Mouse (Mus musculus) erythroblast, embryonic 14.5 days (primary cell): Measurements from ENCODE around the gene Kif2a. TPM values are rescaled to one million over a fixed set of nuclear protein-coding genes. Genes with fewer than 3 reads are reported as not detected.
A peak's percentile ranks its signal among the peaks of the same experiment; 100 is the strongest.

Source experiments
- H3K27me3 ChIP-seq: 2 replicates; pipeline ENCODE4 v1.6.1; 2012; ENCODE audit warnings: inconsistent platforms; ENCODE audit not compliant: control insufficient read depth
- H3K36me3 ChIP-seq: 2 replicates; pipeline ENCODE4 v1.6.1; 2012; ENCODE audit warnings: mild to moderate bottlenecking, inconsistent platforms; ENCODE audit not compliant: control insufficient read depth
- H3K4me1 ChIP-seq: 2 replicates; pipeline ENCODE4 v1.6.1; 2012; ENCODE audit warnings: inconsistent platforms; ENCODE audit not compliant: control insufficient read depth
- H3K4me3 ChIP-seq: replicated peaks from 2 replicates; pipeline ENCODE3; 2012; ENCODE audit warnings: moderate library complexity, mild to moderate bottlenecking, inconsistent platforms
- H3K9me3 ChIP-seq: 2 replicates; pipeline ENCODE4 v1.6.1; 2012; ENCODE audit warnings: low read length, inconsistent platforms, mixed read lengths; ENCODE audit not compliant: control insufficient read depth
- GATA1 ChIP-seq: IDR thresholded peaks from 2 replicates; pipeline ENCODE4 v1.6.1; 2012; ENCODE audit warnings: low read length, inconsistent platforms, mixed read lengths
- TAL1 ChIP-seq: IDR thresholded peaks from 3 replicates; pipeline ENCODE4 v1.6.1; 2012; ENCODE audit warnings: low read length, inconsistent platforms, mixed read lengths
- polyA plus RNA-seq: library from polyadenylated mRNA; stranded (reverse); fragments of >175 nt; gene quantifications from 2 replicates; pipeline ENCODE4 v1.2.3, GENCODE M21; 2012

Gene Kif2a
- polyA plus RNA-seq, 1 experiment, result 6.6 TPM

DNA sequence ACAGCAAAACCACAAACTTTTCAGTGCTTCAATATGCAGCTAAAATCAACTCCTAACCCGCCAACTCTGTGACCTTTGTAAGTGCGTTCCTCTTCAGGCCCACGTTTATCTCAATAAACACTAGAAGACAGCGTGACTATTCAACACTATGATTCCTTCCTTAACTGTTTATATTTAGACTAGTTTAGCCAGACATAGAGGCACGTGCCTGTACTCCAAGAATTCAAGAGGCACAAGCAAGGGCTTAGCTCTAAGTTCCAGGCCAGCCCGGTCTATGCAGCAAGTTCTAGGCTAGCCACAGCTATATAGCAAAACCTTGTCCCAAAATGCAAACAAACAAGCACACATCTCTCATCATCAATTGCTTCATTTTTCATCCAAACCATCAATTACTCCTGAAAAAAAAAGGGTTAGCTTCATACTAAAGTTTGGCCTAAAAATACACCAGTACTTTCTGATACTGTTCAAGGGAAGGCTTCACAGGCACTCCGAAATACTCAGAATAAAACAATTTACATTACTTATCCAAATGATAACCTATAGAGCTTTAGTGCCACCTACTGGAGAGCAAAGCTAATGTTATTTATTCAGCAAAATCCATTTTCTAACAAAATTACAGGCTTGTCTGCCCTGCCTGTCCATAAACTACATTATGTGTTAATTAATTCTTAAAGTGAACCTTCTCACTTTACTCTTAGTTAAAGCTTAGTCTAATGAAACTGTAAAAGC, 103.4 kb downstream of the Kif2a start:
- Histone ChIP-seq H3K4me3 (no peak overlapping the region), H3K36me3 (peaks cover 72% of the 10 kb centered on the region), H3K4me1 (peaks cover 13% of the 10 kb centered on the region), H3K27me3 (no peaks in the 10 kb centered on the region), H3K9me3 (no peaks in the 10 kb centered on the region)
- TF ChIP-seq TAL1, result no peak
- TF ChIP-seq GATA1, result no peak

DNA sequence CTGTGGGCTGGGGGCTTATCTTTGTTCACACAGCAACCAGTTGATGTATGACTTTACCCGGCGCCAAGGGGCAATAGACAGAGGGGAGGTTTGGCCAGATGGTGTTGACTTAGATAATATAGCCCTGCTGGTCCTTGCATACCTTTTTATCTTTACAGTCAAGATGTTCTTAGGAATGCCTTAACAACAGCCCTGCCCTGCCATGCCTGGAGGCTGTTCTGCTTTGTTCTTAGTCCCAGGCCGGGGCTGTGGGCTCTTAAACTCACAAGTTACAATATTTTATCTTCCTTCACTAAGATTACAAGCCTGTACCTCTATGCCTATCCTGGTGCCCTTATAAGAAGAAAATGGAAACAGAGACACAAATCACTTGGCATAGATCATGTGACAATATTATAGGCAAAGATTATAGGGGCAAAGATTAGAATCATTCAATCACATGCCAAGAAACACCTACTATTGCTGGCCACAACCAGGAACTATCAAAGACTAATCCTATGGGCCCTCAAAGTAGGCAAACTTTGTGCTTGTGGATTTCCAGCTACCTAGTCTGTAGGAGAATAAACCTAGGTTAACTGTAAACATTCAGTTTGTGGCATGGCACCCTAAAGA, 108.7 kb downstream of the Kif2a start:
- Histone ChIP-seq H3K9me3 (no peaks in the 10 kb centered on the region), H3K36me3 (peaks cover 63% of the 10 kb centered on the region), H3K4me1 (peaks cover 30% of the 10 kb centered on the region), H3K4me3 (no peak overlapping the region), H3K27me3 (no peaks in the 10 kb centered on the region)
- TF ChIP-seq GATA1 (no peak), TAL1 (peak; percentile 47; the same call in 2 of the 3 replicates)

DNA sequence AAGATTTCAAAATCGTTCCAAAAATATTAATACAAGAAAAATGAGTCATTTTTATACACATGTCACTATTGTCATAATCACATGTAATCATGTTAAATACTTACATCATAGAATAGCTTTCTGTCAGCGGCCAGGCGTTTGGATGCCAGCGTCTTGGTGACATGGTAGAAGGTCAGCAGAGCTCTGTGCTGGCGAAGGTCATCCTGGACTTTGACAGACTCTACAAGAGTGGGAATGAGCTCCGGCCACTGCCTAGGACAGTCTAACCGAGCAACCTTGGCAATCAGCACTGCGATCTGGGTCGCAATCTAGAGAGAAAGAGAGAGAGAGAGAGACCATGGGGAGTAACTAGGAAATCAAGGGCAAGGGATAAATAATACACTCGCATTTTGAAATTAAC, 111.8 kb downstream of the Kif2a start:
- no peaks in the 10 kb centered on the region for H3K9me3 ChIP-seq
- H3K27me3 ChIP-seq, result no peaks in the 10 kb centered on the region
- H3K4me1 ChIP-seq, result peaks cover 33% of the 10 kb centered on the region
- TF ChIP-seq GATA1 (no peak), TAL1 (no peak)
- H3K4me3 ChIP-seq, result no peak overlapping the region
- peaks cover 71% of the 10 kb centered on the region for H3K36me3 ChIP-seq

Other genes with a start within 250 kb of the Kif2a start
- 0.86 and 1.5 TPM in 2 replicates for gene Ipo11, start 85.2 kb downstream of the Kif2a start, polyA plus RNA-seq
- 1.1 TPM in 2 replicates for gene Dimt1, start 75.0 kb downstream of the Kif2a start, polyA plus RNA-seq